Mouse (Mus musculus) embryo, embryonic 10.5 days (tissue): ENCODE measurements around the gene Tgm4.

Source experiments
- DNase-seq: peaks from one replicate; pipeline ENCODE4 v3.0.0-alpha.2; 2015; ENCODE audit warnings: low spot score

The Tgm4 gene

DNA sequence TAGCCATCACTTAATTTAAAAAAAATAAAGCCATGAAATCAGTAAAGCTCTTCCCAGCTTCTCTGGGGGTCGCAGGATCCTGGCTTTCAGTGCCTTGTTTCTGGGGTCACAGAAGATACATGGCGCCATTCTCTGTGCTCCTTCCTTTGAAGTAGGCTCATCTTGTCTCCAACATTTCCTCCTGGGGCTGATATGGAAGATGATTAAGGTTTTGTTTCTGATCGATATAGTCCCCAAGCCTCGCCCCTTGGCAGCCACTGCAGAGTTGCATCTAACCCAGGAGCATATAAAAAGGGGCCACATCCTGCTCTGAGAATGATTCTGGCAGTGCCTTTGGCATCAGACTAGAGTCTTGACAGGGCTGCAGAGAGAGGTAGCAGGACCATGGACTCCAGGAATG, at the start of gene Tgm4:
TSS of gene Tgm4 (plus strand) at position 301 of the 400 bp plus-strand sequence.
- no peak for DNase-seq

DNA sequence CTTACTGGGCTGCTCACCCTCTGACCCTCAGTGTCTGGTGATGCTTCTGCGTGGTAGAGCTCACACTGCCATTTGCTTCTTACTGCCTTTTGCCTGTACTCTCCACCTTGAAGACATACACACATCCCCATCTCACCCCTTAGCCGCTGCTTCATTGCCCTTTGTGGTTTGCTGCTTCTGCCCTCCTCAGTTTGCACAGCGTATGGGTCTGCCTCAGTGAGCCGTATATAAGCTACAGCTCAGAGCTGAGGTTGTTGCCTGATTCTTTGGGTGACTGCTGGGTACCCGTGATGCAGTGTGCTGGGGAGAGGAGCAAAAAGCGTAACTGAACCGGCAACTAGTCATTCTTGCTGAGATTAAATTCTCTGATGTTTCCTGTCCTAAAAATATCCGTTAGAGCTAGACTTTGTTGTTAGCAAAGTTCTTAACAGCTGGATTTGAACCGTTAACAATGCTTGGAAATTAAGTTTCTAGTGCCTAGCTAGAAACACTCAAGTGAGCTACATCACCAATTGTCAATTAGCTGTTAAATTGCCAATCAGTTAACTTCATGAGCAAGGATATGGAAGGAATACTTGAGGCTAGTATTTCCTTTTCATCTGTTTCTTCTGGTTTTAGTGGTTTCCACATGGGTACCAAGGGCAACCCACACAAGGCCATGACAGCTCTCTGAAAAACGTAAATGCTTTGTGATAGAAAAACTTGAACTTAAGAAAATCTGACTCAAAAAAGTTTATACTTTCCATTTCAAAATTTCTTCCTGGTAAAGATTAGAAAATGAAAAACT, 35.9 kb upstream of the Tgm4 start:
- no peak for DNase-seq

DNA sequence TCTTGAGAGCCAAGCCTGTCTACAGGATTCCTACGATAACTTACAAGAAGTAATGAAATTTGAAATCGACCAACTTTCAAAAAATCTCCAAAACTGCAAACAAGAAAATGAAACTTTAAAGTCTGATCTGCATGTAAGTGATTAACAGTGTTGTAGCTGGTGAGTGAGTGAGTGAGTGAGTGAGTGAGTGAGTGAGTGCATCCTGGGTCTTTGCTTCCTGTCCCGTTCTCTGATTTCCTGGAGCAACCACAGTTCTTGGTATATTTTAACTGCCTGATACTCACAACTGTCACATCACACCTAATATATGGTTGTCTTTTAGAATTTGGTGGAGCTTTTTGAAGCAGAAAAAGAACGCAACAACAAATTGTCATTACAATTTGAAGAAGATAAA, 35.3 kb upstream of the Tgm4 start:
- no peak for DNase-seq

- no peak for DNase-seq
Observed at GRCm38 (mm10) chr9:123004718-123005117, 29.8 kb upstream of the Tgm4 start.

- DNase-seq: peak; percentile 7
Observed at GRCm38 (mm10) chr9:123006071-123006470, 28.5 kb upstream of the Tgm4 start.

DNA sequence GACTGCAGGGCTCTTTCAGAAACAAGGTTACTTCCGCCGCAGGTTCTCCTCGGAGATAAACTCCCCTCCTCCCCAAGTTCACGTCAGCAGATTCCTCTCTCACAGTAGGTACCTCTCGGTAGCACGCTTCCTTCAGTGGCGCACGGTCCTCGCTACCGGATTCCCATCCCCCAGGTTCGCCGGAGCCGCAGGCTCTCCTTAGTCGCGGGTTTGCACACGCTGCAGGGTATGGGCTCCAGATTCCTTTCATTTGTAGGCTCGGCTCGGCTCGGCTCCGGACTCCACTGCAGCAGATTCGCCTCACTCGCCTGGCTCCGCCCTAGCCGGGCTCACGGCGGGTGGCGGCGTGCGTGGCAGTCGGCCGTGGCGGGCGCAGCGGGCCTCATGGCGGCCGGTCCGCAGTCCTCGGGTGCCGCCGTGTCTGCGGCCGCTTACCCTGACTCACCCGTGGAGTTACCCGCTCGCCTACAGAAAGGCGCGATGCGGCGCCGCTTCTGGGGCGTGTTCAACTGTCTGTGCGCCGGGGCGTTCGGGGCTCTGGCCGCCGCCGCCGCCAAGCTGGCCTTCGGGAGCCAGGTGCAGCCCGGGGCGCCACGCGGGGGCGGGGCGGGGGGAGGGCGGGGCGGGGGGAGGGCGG, 13.4 kb upstream of the Tgm4 start, which contains the start of gene Tmem42:
TSS of gene Tmem42 (plus strand) at position 332 of the 637 bp plus-strand sequence.
- peak; percentile 89 for DNase-seq

GRCm38 (mm10) chr9:123021636-123022379, 12.7 kb upstream of the Tgm4 start:
- DNase-seq: peak; percentile 50

GRCm38 (mm10) chr9:123024201-123024600, 10.3 kb upstream of the Tgm4 start:
- no peak for DNase-seq

- DNase-seq: no peak
Observed at GRCm38 (mm10) chr9:123031496-123032246, 2.9 kb upstream of the Tgm4 start.

- DNase-seq: no peak
Observed at GRCm38 (mm10) chr9:123047665-123048064, 13.1 kb downstream of the Tgm4 start.

DNA sequence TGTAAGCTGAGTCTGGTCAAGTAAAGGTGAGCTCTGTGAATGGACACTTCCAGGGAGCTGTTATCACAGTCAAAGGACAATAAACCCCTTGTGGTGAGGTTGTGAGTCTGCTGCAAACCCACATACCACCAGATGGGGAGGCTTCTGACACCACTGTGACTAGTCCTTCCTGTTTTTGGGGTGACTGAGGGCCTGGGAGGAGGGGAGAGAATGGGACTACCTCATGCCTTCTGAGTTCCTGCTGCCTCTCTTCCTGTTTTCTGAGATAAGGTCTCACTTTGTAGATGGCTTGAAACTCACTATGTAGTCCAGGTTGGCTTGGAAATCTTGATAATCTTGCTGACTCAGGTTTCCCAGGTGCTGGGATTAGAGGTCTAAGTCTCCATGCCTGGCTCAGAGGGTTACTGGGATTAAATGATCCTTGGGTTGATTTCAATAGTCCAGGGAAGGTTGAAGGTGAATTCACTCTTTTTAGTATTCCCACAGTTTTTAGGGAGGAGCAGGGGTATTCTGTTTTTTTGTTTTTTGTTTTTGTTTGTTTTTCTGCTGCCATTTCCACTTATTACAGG, 24.3 kb downstream of the Tgm4 start:
- DNase-seq: no peak

DNA sequence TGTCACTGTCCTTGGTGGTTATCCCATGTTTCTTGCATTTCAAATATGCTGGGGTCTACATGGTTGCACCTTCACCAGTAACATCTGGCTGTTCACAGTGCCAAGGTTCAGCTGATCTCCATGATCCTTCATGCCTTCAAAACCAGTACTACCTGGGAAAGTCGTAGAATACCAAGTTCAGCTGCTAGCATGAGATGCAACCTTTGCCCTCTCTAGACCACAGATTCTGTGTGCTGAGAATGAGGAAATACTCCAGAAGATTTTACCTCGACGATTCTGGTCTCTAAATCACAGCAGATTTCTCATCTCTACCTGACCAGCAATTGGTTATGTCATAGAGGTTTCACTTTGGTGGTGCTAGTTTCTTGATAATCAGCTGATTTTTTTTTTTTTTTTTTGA, 25.6 kb downstream of the Tgm4 start:
- DNase-seq: no peak

DNA sequence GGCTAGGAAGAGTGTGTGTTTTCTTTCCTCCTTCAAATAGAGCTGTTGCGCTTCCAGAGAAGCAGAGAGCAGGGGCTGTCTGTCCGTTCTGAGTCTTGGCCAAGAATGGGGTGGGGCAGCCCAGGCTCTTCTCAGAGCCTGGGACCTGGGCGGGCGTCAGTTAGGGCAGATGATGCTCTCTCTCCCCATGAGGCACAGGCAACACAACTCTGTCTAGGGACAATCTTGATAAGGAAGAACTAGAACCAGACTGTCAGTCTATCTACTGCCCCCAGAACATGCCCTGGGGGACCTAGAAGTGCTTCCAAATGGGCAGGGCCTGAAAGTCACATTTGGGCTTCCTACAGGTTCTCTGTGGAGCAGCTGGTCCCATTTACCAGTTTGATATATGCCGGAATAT, 44.6 kb downstream of the Tgm4 start:
- no peak for DNase-seq

DNA sequence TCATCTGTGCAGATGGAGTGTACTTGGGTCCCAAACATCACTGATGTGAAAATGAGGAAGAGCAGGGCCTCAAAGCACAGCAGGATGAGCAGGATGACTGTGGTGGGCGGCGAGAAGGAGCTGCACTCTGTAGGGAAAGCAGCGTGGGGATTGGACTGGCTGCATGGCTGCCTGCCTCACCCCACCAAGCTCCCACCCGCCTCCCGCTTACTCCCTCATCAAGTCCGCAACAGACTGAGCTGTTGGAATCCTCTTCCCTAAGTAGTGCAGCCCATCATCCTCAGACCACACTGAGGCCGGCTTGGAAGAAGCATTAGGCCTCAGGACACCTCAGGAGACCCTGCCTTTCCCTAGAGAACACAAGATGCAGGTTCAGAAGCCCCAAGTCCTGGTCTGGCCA, 45.8 kb downstream of the Tgm4 start:
- DNase-seq: no peak

GRCm38 (mm10) chr9:123080796-123081195, 46.3 kb downstream of the Tgm4 start:
- no peak for DNase-seq

GRCm38 (mm10) chr9:123085373-123085772, 50.8 kb downstream of the Tgm4 start:
- no peak for DNase-seq

- DNase-seq: no peak
Observed at GRCm38 (mm10) chr9:123087558-123087957, 53.0 kb downstream of the Tgm4 start.

GRCm38 (mm10) chr9:123090844-123091243, 56.3 kb downstream of the Tgm4 start:
- DNase-seq: no peak

- no peak for DNase-seq
Observed at GRCm38 (mm10) chr9:123099631-123100455, 65.3 kb downstream of the Tgm4 start.

DNA sequence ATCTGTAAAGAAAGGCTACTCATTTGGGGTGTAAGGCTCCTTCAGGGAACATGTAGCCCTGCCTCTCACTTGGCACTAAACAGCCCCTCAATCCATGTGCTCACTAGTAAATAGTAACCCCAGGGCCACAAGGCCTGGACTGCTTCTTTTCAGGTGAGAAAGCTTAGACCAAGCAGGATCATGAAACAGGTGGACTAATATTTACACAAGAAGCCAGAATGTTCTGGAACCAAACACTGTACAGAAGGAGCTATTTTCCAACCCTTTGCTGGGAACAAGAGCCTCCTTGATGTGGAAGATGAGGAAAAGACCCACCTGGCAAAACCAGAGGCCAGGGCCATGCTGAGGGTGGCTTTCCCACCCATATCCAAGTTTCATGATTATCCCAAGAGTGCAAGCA, 68.9 kb downstream of the Tgm4 start:
- DNase-seq: no peak

DNA sequence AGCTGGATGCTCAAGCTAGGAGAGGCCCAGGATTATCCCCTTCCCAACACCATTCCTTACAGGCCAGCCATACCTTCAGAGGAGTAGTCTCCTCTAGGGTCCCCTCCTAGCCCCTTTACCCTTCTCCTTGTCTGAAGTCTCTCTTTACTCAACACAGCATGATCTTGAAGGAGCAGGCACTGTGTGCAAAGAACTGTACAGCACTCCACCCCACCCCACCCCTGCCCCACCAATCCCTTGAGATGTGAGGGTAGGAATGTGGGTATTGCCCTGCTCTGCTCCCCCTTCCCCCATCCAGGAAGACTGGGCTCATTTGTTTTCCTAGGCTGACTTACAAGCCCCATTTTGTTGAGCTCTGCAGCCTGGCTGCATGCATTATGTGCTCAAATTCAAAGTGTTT, 69.8 kb downstream of the Tgm4 start:
- DNase-seq: no peak
